Mouse (Mus musculus) myocyte (in vitro differentiated cells): ENCODE measurements around the gene Ube2o. TPM values are rescaled to one million over a fixed set of nuclear protein-coding genes. Genes with fewer than 3 reads are reported as not detected.

Experiments
- H3K27me3 ChIP-seq: one replicate; pipeline ENCODE4 v1.6.1; 2011; ENCODE audit not compliant: control insufficient read depth, insufficient read depth, insufficient read length
- H3K36me3 ChIP-seq: one replicate; pipeline ENCODE4 v1.6.1; 2011; ENCODE audit not compliant: control insufficient read depth, insufficient read depth
- H3K4me2 ChIP-seq: one replicate; pipeline ENCODE4 v1.6.1; 2011; ENCODE audit warnings: low read depth, control low read depth
- H3K4me3 ChIP-seq: one replicate; pipeline ENCODE4 v1.5.1; 2011; ENCODE audit warnings: mild to moderate bottlenecking, control low read depth, moderate library complexity
- H3K79me2 ChIP-seq: one replicate; pipeline ENCODE4 v1.6.1; 2011; ENCODE audit not compliant: control insufficient read depth, insufficient read depth
- H3ac ChIP-seq: one replicate; pipeline ENCODE4 v1.6.1; 2011; ENCODE audit not compliant: control insufficient read depth, insufficient read length
- CEBPB ChIP-seq: IDR thresholded peaks from 2 replicates; pipeline ENCODE4 v1.6.1; 2011; ENCODE audit warnings: mild to moderate bottlenecking, moderate library complexity; ENCODE audit not compliant: poor library complexity, insufficient read depth, severe bottlenecking
- E2F4 ChIP-seq: IDR thresholded peaks from one replicate; pipeline ENCODE4 v1.6.1; 2011; ENCODE audit warnings: mild to moderate bottlenecking, control low read depth, moderate library complexity; ENCODE audit not compliant: insufficient read depth
- MAX ChIP-seq: IDR thresholded peaks from one replicate; pipeline ENCODE4 v1.6.1; 2011; ENCODE audit warnings: low read depth, mild to moderate bottlenecking, control low read depth
- MYOD1 ChIP-seq, 3 experiments: IDR thresholded peaks; one replicate each; pipeline ENCODE4 v1.6.1; 2011; ENCODE audit warnings: control low read depth in 2 of 3, low read depth in 2 of 3, mild to moderate bottlenecking in 2 of 3, moderate library complexity in 1 of 3; ENCODE audit not compliant: insufficient read length in 2 of 3, control insufficient read depth in 1 of 3
- MYOG ChIP-seq, 3 experiments: IDR thresholded peaks; one replicate each; pipeline ENCODE4 v1.6.1; 2011; ENCODE audit warnings: control low read depth in 2 of 3, low read depth in 2 of 3, mild to moderate bottlenecking in 2 of 3; ENCODE audit not compliant: insufficient read length in 2 of 3, control insufficient read depth in 1 of 3, insufficient read depth in 1 of 3
- POLR2A ChIP-seq: IDR thresholded peaks from one replicate; pipeline ENCODE4 v1.6.1; 2011; ENCODE audit warnings: low read depth, mild to moderate bottlenecking, control low read depth, moderate library complexity; ENCODE audit not compliant: insufficient read length
- POLR2AphosphoS2 ChIP-seq: IDR thresholded peaks from one replicate; pipeline ENCODE4 v1.6.1; 2011; ENCODE audit warnings: low read depth, control low read depth; ENCODE audit not compliant: insufficient read length
- REST ChIP-seq: IDR thresholded peaks from one replicate; pipeline ENCODE4 v1.6.1; 2011; ENCODE audit warnings: mild to moderate bottlenecking, control low read depth, moderate library complexity; ENCODE audit not compliant: insufficient read depth, insufficient read length
- SRF ChIP-seq: IDR thresholded peaks from one replicate; pipeline ENCODE4 v1.6.1; 2011; ENCODE audit warnings: low read depth; ENCODE audit not compliant: control insufficient read depth, insufficient read length
- TCF12 ChIP-seq: IDR thresholded peaks from one replicate; pipeline ENCODE4 v1.6.1; 2011; ENCODE audit warnings: mild to moderate bottlenecking, control low read depth; ENCODE audit not compliant: poor library complexity, insufficient read depth, severe bottlenecking
- TCF3 ChIP-seq: IDR thresholded peaks from one replicate; pipeline ENCODE4 v1.6.1; 2011; ENCODE audit warnings: low read depth, control low read depth; ENCODE audit not compliant: insufficient read length
- USF1 ChIP-seq: IDR thresholded peaks from one replicate; pipeline ENCODE4 v1.6.1; 2011; ENCODE audit warnings: low read depth, mild to moderate bottlenecking, control low read depth, moderate library complexity
- polyA plus RNA-seq: library from polyadenylated mRNA; unstranded; fragments of >200 nt; fragmentation: generic; extraction: Trizol; gene quantifications from one replicate; pipeline ENCODE4 v1.2.1, GENCODE M21; 2012; ENCODE audit warnings: missing spikeins

Ube2o gene
- polyA plus RNA-seq, 1 experiment, result 27.1 TPM

- Histone ChIP-seq H3K27me3 (no peaks in the 10 kb centered on the region), H3K79me2 (peaks cover 15% of the 10 kb centered on the region), H3K36me3 (no peaks in the 10 kb centered on the region), H3K4me3 (no peak overlapping the region), H3K4me2 (no peak overlapping the region), H3ac (no peak overlapping the region)
- no peak for TF ChIP-seq REST
- peak in 1 of 3 experiments; percentile 28 for TF ChIP-seq MYOD1 (IDR thresholded peaks at IDR 0.05; ENCODE audit: control insufficient read depth in 1 of 3, insufficient read length in 2 of 3, low read depth in 2 of 3)
Measured at GRCm38 (mm10) chr11:116627072-116628020, 46.1 kb upstream of the Ube2o start.

DNA sequence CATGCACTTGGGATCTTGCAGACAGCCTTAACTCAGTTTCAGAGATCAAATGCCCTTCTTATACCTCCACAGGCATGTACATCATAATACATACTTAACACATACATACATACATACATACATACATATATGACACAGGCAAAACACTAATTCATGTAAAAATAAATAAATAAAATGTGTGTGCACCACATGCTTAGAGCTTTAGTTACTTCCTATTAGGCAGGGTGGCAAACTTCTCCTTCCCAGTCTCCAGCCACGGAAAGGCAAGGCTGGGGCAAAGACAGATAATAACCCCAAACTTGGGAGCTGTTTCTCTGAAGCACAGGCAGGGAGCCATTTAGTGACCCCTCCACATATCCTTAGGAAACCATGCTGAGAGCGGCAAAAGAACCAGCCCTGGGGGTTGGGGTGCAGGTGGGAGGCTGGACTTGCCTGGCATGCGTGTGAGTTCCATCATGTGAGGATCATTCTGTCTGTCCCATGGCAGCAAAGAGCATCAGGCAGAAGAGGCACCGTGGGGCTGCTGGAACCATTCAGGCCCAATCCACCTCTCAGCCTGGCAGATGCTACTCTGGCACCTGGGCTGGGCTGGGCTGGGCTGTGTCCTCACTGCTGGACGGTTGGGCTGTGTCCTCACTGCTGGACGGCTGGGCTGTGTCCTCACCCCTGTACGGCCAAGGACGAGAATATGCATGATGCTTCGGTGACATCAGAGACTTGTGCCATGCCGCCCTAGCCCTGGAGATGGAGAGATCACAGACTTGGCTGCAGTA lies 45.2 kb upstream of the Ube2o start, which contains the start of gene Rhbdf2:
Gene Rhbdf2 (minus strand): TSS at position 721 of the 773 bp plus-strand sequence.
- no peak within 1 kb of the TSS for H3K4me2 ChIP-seq
- H3K36me3 ChIP-seq, result no peaks in the 10 kb centered on the region
- H3ac ChIP-seq, result no peak within 1 kb of the TSS
- H3K79me2 ChIP-seq, result peaks cover 16% of the 10 kb centered on the region
- no peaks in the 10 kb centered on the region for H3K27me3 ChIP-seq
- no peak within 1 kb of the TSS for H3K4me3 ChIP-seq
- TF ChIP-seq MYOG (IDR thresholded peaks at IDR 0.05; ENCODE audit: control insufficient read depth in 1 of 3, insufficient read depth in 1 of 3, insufficient read length in 2 of 3, low read depth in 2 of 3) (no peak), POLR2AphosphoS2 (no peak), TCF12 (no peak), REST (no peak), E2F4 (no peak), POLR2A (no peak), TCF3 (no peak), MYOD1 (IDR thresholded peaks at IDR 0.05; ENCODE audit: control insufficient read depth in 1 of 3, insufficient read length in 2 of 3, low read depth in 2 of 3) (no peak), CEBPB (no peak), MAX (no peak), USF1 (no peak), SRF (no peak)

GRCm38 (mm10) chr11:116625081-116626000 lies 44.1 kb upstream of the Ube2o start:
- no peak for TF ChIP-seq USF1
- TF ChIP-seq MYOG (IDR thresholded peaks at IDR 0.05; ENCODE audit: control insufficient read depth in 1 of 3, insufficient read depth in 1 of 3, insufficient read length in 2 of 3, low read depth in 2 of 3), result peak in 2 of 3 experiments; percentile 13 to 21
- Histone ChIP-seq H3K27me3 (no peaks in the 10 kb centered on the region), H3K36me3 (no peaks in the 10 kb centered on the region), H3ac (no peak overlapping the region), H3K4me2 (peak overlapping the region; percentile 7), H3K4me3 (peak overlapping the region; percentile 54), H3K79me2 (peaks cover 16% of the 10 kb centered on the region)

GRCm38 (mm10) chr11:116624131-116624832 lies 43.0 kb upstream of the Ube2o start:
- H3K4me2 ChIP-seq, result peak overlapping the region; percentile 85
- peaks cover 25% of the 10 kb centered on the region for H3K79me2 ChIP-seq
- no peaks in the 10 kb centered on the region for H3K27me3 ChIP-seq
- no peaks in the 10 kb centered on the region for H3K36me3 ChIP-seq
- no peak for TF ChIP-seq TCF3
- no peak for TF ChIP-seq REST
- TF ChIP-seq USF1, result no peak
- TF ChIP-seq MYOG (IDR thresholded peaks at IDR 0.05; ENCODE audit: control insufficient read depth in 1 of 3, insufficient read depth in 1 of 3, insufficient read length in 2 of 3, low read depth in 2 of 3), result no peak
- TF ChIP-seq CEBPB, result no peak
- TF ChIP-seq POLR2A, result peak; percentile 49
- TF ChIP-seq E2F4, result no peak
- no peak for TF ChIP-seq TCF12
- TF ChIP-seq POLR2AphosphoS2, result peak; percentile 41
- peak overlapping the region; percentile 24 for H3ac ChIP-seq
- peak overlapping the region; percentile 54 for H3K4me3 ChIP-seq
